Mouse (Mus musculus): ENCODE data around the gene Hdgfl2. TPM values are rescaled to one million over a fixed set of nuclear protein-coding genes. Genes with fewer than 3 reads are reported as not detected.

Hdgfl2 gene
- polyA plus RNA-seq, 1 experiment from 2014 or later: 119 TPM

- no peak for ATAC-seq (ENCODE audit: insufficient number of reproducible peaks, low FRiP score, low TSS enrichment, low read depth)
- 8% methylated on average over 14 of the region's 14 CpGs for WGBS
- H3K4me1 ChIP-seq: peaks cover 16% of the 10 kb centered on the region
- no peak overlapping the region for H3K4me3 ChIP-seq (replicated peaks)
- no peak overlapping the region for H3K4me2 ChIP-seq (replicated peaks)
- H3K36me3 ChIP-seq: peaks cover 11% of the 10 kb centered on the region; the same call in 1 of the 2 replicates
- H3K9me3 ChIP-seq (replicated peaks): no peaks in the 10 kb centered on the region
- H3K9ac ChIP-seq: no peak overlapping the region
- 0 out of 2 replicates have a peak, but pooled peaks cover 2% of the 10 kb centered on the region for H3K27me3 ChIP-seq
- H3K27ac ChIP-seq (replicated peaks): no peak overlapping the region
Measured at GRCm38 (mm10) chr17:56132661-56133060, 53.2 kb downstream of the Hdgfl2 start.

- Histone ChIP-seq H3K36me3 (peaks cover 11% of the 10 kb centered on the region; the same call in 1 of the 2 replicates), H3K4me2 (replicated peaks) (peak overlapping the region; percentile 58), H3K4me3 (replicated peaks) (peak overlapping the region; percentile 27), H3K9ac (no peak overlapping the region), H3K4me1 (peaks cover 21% of the 10 kb centered on the region), H3K9me3 (replicated peaks) (no peaks in the 10 kb centered on the region), H3K27me3 (peaks cover 3% of the 10 kb centered on the region), H3K27ac (replicated peaks) (peak overlapping the region; percentile 40)
- 16% methylated on average over 19 of the region's 21 CpGs for WGBS
- peak; percentile 32 for ATAC-seq (ENCODE audit: insufficient number of reproducible peaks, low FRiP score, low TSS enrichment, low read depth)
Measured at GRCm38 (mm10) chr17:56133457-56134363, 54.3 kb downstream of the Hdgfl2 start.

GRCm38 (mm10) chr17:56134463-56134971 is 55.1 kb downstream of the Hdgfl2 start:
- 3% methylated on average over 27 of the region's 27 CpGs for WGBS
- Histone ChIP-seq H3K9me3 (replicated peaks) (no peaks in the 10 kb centered on the region), H3K27ac (replicated peaks) (0 out of 2 replicates have a peak overlapping the region, but pooled peaks have one; percentile 1), H3K4me3 (replicated peaks) (peak overlapping the region; percentile 27), H3K27me3 (peaks cover 11% of the 10 kb centered on the region), H3K9ac (no peak overlapping the region), H3K4me2 (replicated peaks) (peak overlapping the region; percentile 58), H3K36me3 (peaks cover 8% of the 10 kb centered on the region; the same call in 1 of the 2 replicates), H3K4me1 (peaks cover 25% of the 10 kb centered on the region)
- ATAC-seq (ENCODE audit: insufficient number of reproducible peaks, low FRiP score, low TSS enrichment, low read depth): no peak

GRCm38 (mm10) chr17:56136558-56136957 is 57.1 kb downstream of the Hdgfl2 start:
- peaks cover 34% of the 10 kb centered on the region for H3K4me1 ChIP-seq
- H3K27me3 ChIP-seq: peaks cover 29% of the 10 kb centered on the region
- WGBS: 86% methylated on average over 7 of the region's 7 CpGs
- H3K9me3 ChIP-seq (replicated peaks): no peaks in the 10 kb centered on the region
- no peak overlapping the region for H3K27ac ChIP-seq (replicated peaks)
- no peaks in the 10 kb centered on the region for H3K36me3 ChIP-seq
- H3K9ac ChIP-seq: no peak overlapping the region
- H3K4me3 ChIP-seq (replicated peaks): no peak overlapping the region
- no peak overlapping the region for H3K4me2 ChIP-seq (replicated peaks)
- ATAC-seq (ENCODE audit: insufficient number of reproducible peaks, low FRiP score, low TSS enrichment, low read depth): no peak

GRCm38 (mm10) chr17:56137839-56138613 is 58.6 kb downstream of the Hdgfl2 start:
- Histone ChIP-seq H3K9ac (no peak overlapping the region), H3K27ac (replicated peaks) (no peak overlapping the region), H3K36me3 (no peaks in the 10 kb centered on the region), H3K4me1 (peaks cover 43% of the 10 kb centered on the region), H3K9me3 (replicated peaks) (no peaks in the 10 kb centered on the region), H3K4me3 (replicated peaks) (peak overlapping the region; percentile 2; the same call in 1 of the 2 replicates), H3K27me3 (peaks cover 43% of the 10 kb centered on the region), H3K4me2 (replicated peaks) (peak overlapping the region; percentile 18; the same call in 1 of the 2 replicates)
- 23% methylated on average over 25 of the region's 25 CpGs for WGBS
- no peak for ATAC-seq (ENCODE audit: insufficient number of reproducible peaks, low FRiP score, low TSS enrichment, low read depth)

- ATAC-seq (ENCODE audit: insufficient number of reproducible peaks, low FRiP score, low TSS enrichment, low read depth): no peak
- Histone ChIP-seq H3K9me3 (replicated peaks) (no peaks in the 10 kb centered on the region), H3K9ac (0 out of 2 replicates have a peak overlapping the region, but pooled peaks have one; percentile 9), H3K4me3 (replicated peaks) (peak overlapping the region; percentile 72), H3K36me3 (no peaks in the 10 kb centered on the region), H3K4me1 (peaks cover 34% of the 10 kb centered on the region), H3K27me3 (peaks cover 56% of the 10 kb centered on the region), H3K4me2 (replicated peaks) (peak overlapping the region; percentile 98), H3K27ac (replicated peaks) (no peak overlapping the region)
- 8% methylated on average over 21 of the region's 21 CpGs for WGBS
Measured at GRCm38 (mm10) chr17:56139355-56139754, 59.9 kb downstream of the Hdgfl2 start.

- ATAC-seq (ENCODE audit: insufficient number of reproducible peaks, low FRiP score, low TSS enrichment, low read depth): no peak
- WGBS: under 1% methylated on average over 79 of the region's 79 CpGs
- H3K4me3 ChIP-seq (replicated peaks): peak within 1 kb of the TSS; percentile 72
- H3K4me1 ChIP-seq: peaks cover 27% of the 10 kb centered on the region
- H3K9ac ChIP-seq: peak within 1 kb of the TSS; percentile 35; the same call in 1 of the 2 replicates
- H3K27me3 ChIP-seq: peaks cover 62% of the 10 kb centered on the region
- no peaks in the 10 kb centered on the region for H3K9me3 ChIP-seq (replicated peaks)
- no peaks in the 10 kb centered on the region for H3K36me3 ChIP-seq
- H3K27ac ChIP-seq (replicated peaks): no peak within 1 kb of the TSS
- peak within 1 kb of the TSS; percentile 98 for H3K4me2 ChIP-seq (replicated peaks)
Measured at GRCm38 (mm10) chr17:56139858-56140595, 60.6 kb downstream of the Hdgfl2 start, which contains the start of gene Sema6b. Gene Sema6b (minus strand): TSS chr17:56140343.

GRCm38 (mm10) chr17:56141702-56142605 is 62.5 kb downstream of the Hdgfl2 start:
- Histone ChIP-seq H3K9ac (0 out of 2 replicates have a peak overlapping the region, but pooled peaks have one; percentile 0), H3K4me3 (replicated peaks) (peak overlapping the region; percentile 42), H3K9me3 (replicated peaks) (no peaks in the 10 kb centered on the region), H3K36me3 (no peaks in the 10 kb centered on the region), H3K4me2 (replicated peaks) (peak overlapping the region; percentile 68), H3K27me3 (peaks cover 77% of the 10 kb centered on the region), H3K27ac (replicated peaks) (no peak overlapping the region), H3K4me1 (peaks cover 27% of the 10 kb centered on the region)
- 2% methylated on average over 47 of the region's 47 CpGs for WGBS
- ATAC-seq (ENCODE audit: insufficient number of reproducible peaks, low FRiP score, low TSS enrichment, low read depth): peak; percentile 44; the same call in 1 of the 2 replicates

- H3K9me3 ChIP-seq (replicated peaks): no peaks in the 10 kb centered on the region
- H3K4me3 ChIP-seq (replicated peaks): no peak overlapping the region
- no peak overlapping the region for H3K4me2 ChIP-seq (replicated peaks)
- H3K27me3 ChIP-seq: peaks cover 91% of the 10 kb centered on the region
- no peak overlapping the region for H3K27ac ChIP-seq (replicated peaks)
- ATAC-seq (ENCODE audit: insufficient number of reproducible peaks, low FRiP score, low TSS enrichment, low read depth): no peak
- no peak overlapping the region for H3K9ac ChIP-seq
- H3K36me3 ChIP-seq: no peaks in the 10 kb centered on the region
- WGBS: 68% methylated on average over 9 of the region's 9 CpGs
- H3K4me1 ChIP-seq: peaks cover 24% of the 10 kb centered on the region
Measured at GRCm38 (mm10) chr17:56144546-56144945, 65.1 kb downstream of the Hdgfl2 start.

Data from embryonic facial prominence, embryonic 15.5 days (tissue).